Mouse (Mus musculus): ENCODE measurements around the gene Gabarapl2. TPM values are rescaled to one million over a fixed set of nuclear protein-coding genes. Genes with fewer than 3 reads are reported as not detected.

Gabarapl2 gene
- polyA plus RNA-seq (2012; rRNA removed) = 26.2 and 58.2 TPM in 2 replicates

DNA sequence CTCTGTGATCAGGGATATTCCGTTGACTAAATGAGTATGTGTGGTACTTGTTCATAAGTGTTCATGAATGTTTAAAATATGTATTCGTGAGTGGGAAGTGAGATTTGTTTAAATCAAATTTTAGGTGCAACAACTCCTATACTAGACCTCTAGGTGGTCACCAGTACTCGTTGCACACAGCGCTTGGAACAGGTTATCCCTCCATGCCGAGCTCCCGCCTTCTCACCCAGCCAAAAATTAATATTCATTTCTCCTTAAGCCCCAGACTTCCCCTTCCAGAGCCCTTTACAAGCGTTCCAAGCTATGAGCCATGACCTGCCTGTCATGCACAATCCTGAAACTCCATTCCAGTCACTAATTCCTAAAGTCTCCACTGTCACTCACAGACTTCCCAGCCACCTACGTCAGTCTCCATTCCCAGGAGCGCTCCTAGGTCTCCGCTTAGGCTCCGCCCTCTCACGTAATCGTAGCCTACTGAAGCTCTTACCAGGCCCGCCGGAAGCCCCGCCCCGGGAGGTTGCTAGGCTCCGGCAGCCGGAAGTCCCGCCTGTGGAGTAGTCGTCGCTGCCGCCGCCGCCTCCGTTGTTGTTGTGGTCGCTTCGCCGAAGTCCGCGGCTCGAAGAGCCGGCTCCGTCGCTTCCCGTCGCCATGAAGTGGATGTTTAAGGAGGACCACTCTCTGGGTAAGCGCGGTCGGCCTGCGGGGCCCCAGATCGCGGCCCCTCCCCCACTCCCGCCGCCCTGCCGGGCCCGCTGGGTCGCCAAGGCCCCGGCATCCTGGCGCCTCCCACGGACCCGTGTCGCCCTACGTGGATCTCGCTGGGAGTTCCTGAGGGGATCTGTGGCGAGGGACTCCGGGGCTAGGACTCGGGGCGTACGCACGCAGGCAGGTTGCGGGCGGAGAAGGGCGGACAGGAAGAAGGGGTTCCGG is at the start of gene Gabarapl2:
Gabarapl2 (plus strand) TSS at position 533 of the 930 bp plus-strand sequence.
- H3K4me1 ChIP-seq (ENCODE audit: control insufficient read depth, insufficient read depth, low read length) = peaks cover 5% of the 10 kb centered on the region; the same call in 1 of the 2 replicates
- peak; percentile 97 for DNase-seq
- WGBS = under 1% methylated on average over 65 of the region's 65 CpGs
- TF ChIP-seq POLR2A (IDR thresholded peaks at IDR 0.05; ENCODE audit: borderline replicate concordance, extremely low read depth, low read depth, low read length) (peak; percentile 47; the same call in 1 of the 2 replicates), CTCF (IDR thresholded peaks at IDR 0.05; ENCODE audit: insufficient read depth, low read length) (no peak)
- H3K4me3 ChIP-seq (replicated peaks; ENCODE audit: extremely low read depth, low read depth, low read length) = peak within 1 kb of the TSS; percentile 91

DNA sequence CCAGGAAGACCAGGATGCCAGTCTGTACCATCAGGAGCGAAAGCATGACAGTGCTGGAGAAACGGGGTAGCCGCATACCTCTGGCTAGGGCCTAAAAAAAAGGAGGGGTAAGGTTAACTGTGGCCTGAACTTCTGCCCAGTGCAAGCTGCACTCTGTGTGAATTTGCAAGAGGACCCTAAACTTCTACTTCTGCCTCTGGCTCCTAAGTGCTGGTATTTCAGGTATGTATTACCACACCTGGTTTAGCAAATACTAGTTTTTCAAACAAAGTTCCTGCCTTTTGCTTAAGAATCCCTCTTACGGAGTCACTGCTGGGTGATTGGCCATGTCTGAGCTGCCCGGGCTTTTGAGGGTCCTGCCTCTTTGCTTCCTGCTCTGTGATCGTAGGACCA is 49.6 kb upstream of the Gabarapl2 start:
- Histone ChIP-seq H3K4me3 (replicated peaks; ENCODE audit: extremely low read depth, low read depth, low read length) (no peak overlapping the region), H3K4me1 (ENCODE audit: control insufficient read depth, insufficient read depth, low read length) (peaks cover 8% of the 10 kb centered on the region)
- TF ChIP-seq CTCF (IDR thresholded peaks at IDR 0.05; ENCODE audit: insufficient read depth, low read length) = no peak
- TF ChIP-seq POLR2A (IDR thresholded peaks at IDR 0.05; ENCODE audit: borderline replicate concordance, extremely low read depth, low read depth, low read length) = no peak
- no peak for DNase-seq
- 57% methylated on average over 6 of the region's 6 CpGs for WGBS

DNA sequence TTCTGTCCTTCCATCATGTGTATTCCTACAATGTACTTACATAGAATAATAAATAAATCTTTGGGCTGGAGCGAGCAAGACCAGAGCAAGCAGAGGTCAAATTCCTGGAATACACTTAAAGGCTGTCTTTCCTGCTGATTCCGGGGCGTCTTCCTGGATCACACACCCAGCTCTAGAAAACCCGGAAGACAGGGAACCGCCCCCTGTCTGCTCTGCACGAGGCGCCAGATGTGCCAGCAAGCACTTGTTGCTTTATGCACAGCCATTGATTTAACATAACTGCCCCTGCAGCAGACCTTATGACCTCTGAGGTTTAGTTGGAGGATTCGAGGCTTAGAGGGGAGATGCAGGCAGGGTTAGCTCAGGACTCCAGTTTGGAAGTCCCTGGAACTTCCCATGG is 48.5 kb upstream of the Gabarapl2 start:
- 3% methylated on average over 8 of the region's 8 CpGs for WGBS
- no peak for DNase-seq
- TF ChIP-seq CTCF (IDR thresholded peaks at IDR 0.05; ENCODE audit: insufficient read depth, low read length) (no peak), POLR2A (IDR thresholded peaks at IDR 0.05; ENCODE audit: borderline replicate concordance, extremely low read depth, low read depth, low read length) (no peak)
- H3K4me3 ChIP-seq (replicated peaks; ENCODE audit: extremely low read depth, low read depth, low read length) = no peak overlapping the region
- H3K4me1 ChIP-seq (ENCODE audit: control insufficient read depth, insufficient read depth, low read length) = peaks cover 8% of the 10 kb centered on the region

DNA sequence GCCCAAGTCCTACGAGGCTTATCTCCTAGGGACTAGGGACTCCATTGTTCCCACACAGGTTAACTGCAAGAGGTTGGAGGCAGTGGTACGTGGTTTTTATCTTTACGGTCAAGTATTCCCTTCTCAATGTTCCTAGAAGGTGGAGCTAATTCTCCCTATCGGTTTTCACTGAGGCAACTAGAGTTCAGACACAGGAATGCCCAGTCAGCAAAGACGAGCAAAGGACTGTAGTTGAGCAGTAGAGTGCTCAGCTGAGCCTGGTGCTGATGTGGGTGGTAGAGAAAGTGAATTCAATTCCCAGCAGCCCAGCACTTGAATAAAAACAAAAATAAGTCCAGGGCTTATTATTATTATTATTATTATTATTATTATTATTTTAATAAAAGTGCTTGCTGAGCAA is 47.9 kb upstream of the Gabarapl2 start:
- DNase-seq = no peak
- no peak overlapping the region for H3K4me3 ChIP-seq (replicated peaks; ENCODE audit: extremely low read depth, low read depth, low read length)
- TF ChIP-seq POLR2A (IDR thresholded peaks at IDR 0.05; ENCODE audit: borderline replicate concordance, extremely low read depth, low read depth, low read length) (no peak), CTCF (IDR thresholded peaks at IDR 0.05; ENCODE audit: insufficient read depth, low read length) (no peak)
- 53% methylated on average over 5 of the region's 5 CpGs for WGBS
- peaks cover 8% of the 10 kb centered on the region for H3K4me1 ChIP-seq (ENCODE audit: control insufficient read depth, insufficient read depth, low read length)

DNA sequence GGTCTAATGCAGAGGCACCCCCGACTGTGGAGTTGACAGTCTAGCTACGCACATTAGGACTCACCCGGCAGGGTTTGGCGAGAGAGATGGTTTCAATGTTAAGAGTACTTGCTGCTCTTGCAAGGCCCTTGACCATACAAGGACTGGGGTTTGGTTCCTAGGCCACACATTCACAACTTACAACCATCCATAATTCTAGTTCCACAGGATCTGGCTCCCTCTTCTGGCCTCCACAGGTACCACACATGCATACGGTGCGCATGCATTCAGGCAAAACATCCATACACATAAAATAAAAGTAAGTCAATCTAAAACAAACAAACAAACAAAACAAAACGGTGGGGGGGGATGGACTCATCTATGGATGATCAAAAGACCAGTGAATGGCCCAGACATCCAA is 45.5 kb upstream of the Gabarapl2 start:
- Histone ChIP-seq H3K4me1 (ENCODE audit: control insufficient read depth, insufficient read depth, low read length) (peaks cover 8% of the 10 kb centered on the region), H3K4me3 (replicated peaks; ENCODE audit: extremely low read depth, low read depth, low read length) (no peak overlapping the region)
- TF ChIP-seq POLR2A (IDR thresholded peaks at IDR 0.05; ENCODE audit: borderline replicate concordance, extremely low read depth, low read depth, low read length) (no peak), CTCF (IDR thresholded peaks at IDR 0.05; ENCODE audit: insufficient read depth, low read length) (peak; percentile 39; the same call in 1 of the 2 replicates)
- DNase-seq = no peak
- 87% methylated on average over 7 of the region's 7 CpGs for WGBS

DNA sequence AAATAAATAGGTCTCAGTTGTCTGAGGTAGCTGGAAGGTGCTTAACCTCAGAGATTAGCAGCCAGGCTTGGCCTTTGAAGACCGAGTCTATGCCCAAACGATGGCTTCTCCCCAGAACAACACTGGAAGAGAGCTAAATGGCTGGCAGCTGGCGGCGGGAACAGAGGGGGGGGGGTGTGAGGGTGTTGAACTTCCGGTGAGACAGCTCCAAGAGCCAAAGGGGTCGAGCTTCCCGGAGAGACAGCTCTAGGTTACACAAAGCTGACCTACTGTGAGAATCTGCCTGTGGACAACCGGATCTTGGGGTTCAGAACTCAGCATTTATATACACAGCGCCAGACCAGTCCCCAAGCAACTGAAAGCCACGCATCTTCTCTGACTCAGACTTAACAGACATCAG is 41.9 kb upstream of the Gabarapl2 start:
- no peaks in the 10 kb centered on the region for H3K4me1 ChIP-seq (ENCODE audit: control insufficient read depth, insufficient read depth, low read length)
- no peak overlapping the region for H3K4me3 ChIP-seq (replicated peaks; ENCODE audit: extremely low read depth, low read depth, low read length)
- WGBS = 36% methylated on average over 10 of the region's 10 CpGs

DNA sequence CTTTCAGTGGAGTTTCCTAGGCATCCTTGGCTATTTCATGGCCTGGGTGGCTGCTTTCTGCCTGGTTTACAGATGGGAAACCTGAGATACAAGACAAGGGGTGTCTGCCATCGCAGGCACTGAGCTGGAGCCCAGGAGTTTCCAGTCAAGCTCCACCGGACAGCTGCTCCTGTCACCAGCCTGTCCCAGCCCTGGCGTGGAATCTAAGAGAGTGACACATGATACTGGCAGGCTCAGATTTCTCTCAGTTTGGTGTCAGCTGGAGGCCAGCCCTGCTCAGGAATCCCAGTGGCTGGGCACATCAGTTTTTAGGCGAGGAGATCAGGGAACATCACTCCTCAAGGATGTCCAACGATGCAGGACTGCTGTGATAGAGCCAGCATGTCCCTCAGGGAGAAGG is 38.4 kb upstream of the Gabarapl2 start:
- TF ChIP-seq POLR2A (IDR thresholded peaks at IDR 0.05; ENCODE audit: borderline replicate concordance, extremely low read depth, low read depth, low read length) = no peak
- no peak for TF ChIP-seq CTCF (IDR thresholded peaks at IDR 0.05; ENCODE audit: insufficient read depth, low read length)
- 33% methylated on average over 5 of the region's 5 CpGs for WGBS
- Histone ChIP-seq H3K4me1 (ENCODE audit: control insufficient read depth, insufficient read depth, low read length) (no peaks in the 10 kb centered on the region; the same call in 1 of the 2 replicates), H3K4me3 (replicated peaks; ENCODE audit: extremely low read depth, low read depth, low read length) (no peak overlapping the region)
- DNase-seq = no peak

More for the DNA sequence above, 41.9 kb upstream of the Gabarapl2 start:
- DNase-seq = no peak
- TF ChIP-seq CTCF (IDR thresholded peaks at IDR 0.05; ENCODE audit: insufficient read depth, low read length) = no peak
- TF ChIP-seq POLR2A (IDR thresholded peaks at IDR 0.05; ENCODE audit: borderline replicate concordance, extremely low read depth, low read depth, low read length) = no peak

DNA sequence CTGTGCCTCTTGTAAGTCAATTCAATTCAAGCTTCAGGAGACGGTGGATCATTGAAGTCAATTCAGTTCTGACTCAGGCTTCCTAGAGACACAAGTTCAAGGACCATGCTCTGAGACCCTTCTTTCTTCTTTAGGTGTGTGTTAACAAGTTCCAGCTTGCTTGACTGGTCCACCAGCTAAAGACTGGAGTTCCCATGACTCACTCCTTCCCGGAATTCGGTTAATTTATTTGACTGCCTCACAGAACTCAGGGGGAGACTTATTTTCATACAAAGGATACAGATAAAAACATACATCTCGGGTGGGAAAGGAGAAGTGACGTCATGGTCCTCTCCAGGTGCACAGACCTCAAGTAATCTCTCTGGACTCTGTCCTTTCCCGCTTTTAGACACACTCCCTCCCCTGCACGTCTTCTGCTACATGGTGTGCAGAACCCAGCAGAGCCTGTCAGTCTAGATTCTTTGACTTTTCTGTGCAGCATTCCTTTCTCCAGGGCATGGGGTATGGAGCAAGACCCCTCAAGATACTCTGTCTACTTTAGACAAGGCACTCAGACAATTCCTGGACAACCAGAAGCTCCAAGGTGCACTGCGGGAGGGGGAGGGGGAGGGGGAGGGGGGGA is 34.9 kb upstream of the Gabarapl2 start:
- DNase-seq = no peak
- Histone ChIP-seq H3K4me1 (ENCODE audit: control insufficient read depth, insufficient read depth, low read length) (no peaks in the 10 kb centered on the region; the same call in 1 of the 2 replicates), H3K4me3 (replicated peaks; ENCODE audit: extremely low read depth, low read depth, low read length) (no peak overlapping the region)
- WGBS = 33% methylated on average over 8 of the region's 8 CpGs
- TF ChIP-seq CTCF (IDR thresholded peaks at IDR 0.05; ENCODE audit: insufficient read depth, low read length) (no peak), POLR2A (IDR thresholded peaks at IDR 0.05; ENCODE audit: borderline replicate concordance, extremely low read depth, low read depth, low read length) (no peak)

DNA sequence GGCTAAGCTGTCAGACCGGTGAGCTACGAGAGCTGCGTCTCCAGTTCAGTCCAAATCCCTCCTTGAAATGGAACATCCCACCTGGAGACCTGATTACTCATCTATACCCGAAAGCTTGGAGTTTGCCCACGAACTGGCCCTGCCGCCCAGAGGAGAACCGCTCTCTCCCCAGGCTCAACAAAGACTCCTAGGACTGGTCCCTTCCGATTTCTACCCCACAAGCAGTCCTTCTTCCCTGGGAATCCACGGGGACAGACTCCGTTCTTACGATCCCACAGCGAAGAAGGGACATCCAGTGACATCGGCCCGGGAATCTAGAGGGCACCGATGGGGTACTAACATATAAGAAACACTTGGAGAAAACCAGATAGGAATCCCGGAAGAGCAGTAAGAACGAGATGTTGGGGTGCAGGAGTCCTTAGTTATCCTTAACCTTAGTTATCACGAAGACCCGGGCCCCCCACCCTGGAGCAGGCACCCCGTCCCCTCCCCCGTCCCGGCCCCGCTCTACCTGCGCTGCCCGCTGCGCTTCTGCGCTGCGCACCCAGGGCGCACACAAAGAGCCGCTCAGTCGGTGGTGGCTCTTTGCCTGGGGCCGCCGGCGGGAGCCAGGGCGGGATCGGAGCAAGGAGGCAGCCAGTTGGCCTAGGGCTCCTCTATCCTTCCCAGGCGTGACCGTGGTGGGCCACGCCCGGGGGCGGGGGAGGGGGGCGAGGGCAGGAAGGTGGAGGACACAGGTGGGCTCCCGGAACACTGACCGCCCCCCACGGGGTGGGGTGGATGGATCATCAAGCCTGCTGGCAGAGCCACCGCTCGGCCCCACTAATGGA is 30.7 kb upstream of the Gabarapl2 start, which contains the start of gene Chst5:
Chst5 (minus strand) TSS at position 827 of the 830 bp plus-strand sequence.
- TF ChIP-seq CTCF (IDR thresholded peaks at IDR 0.05; ENCODE audit: insufficient read depth, low read length) = no peak
- no peak for TF ChIP-seq POLR2A (IDR thresholded peaks at IDR 0.05; ENCODE audit: borderline replicate concordance, extremely low read depth, low read depth, low read length)
- Histone ChIP-seq H3K4me3 (replicated peaks; ENCODE audit: extremely low read depth, low read depth, low read length) (no peak within 1 kb of the TSS), H3K4me1 (ENCODE audit: control insufficient read depth, insufficient read depth, low read length) (no peaks in the 10 kb centered on the region; the same call in 1 of the 2 replicates)
- 7% methylated on average over 46 of the region's 47 CpGs for WGBS
- no peak for DNase-seq
